Mouse (Mus musculus) stomach, embryonic 14.5 days (tissue): ENCODE data around the gene Ghrhr. TPM values are rescaled to one million over a fixed set of nuclear protein-coding genes. Genes with fewer than 3 reads are reported as not detected.
A peak's percentile ranks its signal among the peaks of the same experiment; 100 is the strongest.

Experiments
- ATAC-seq: fragments of 200-750 bp; cut with Nextera tagmentation; 2 replicates; pipeline ENCODE4 v1.8.0; 2017; ENCODE audit warnings: low read depth, moderate TSS enrichment; ENCODE audit not compliant: insufficient number of reproducible peaks, insufficient read depth, low FRiP score
- H3K27ac ChIP-seq: fragments of 300-500 bp; sonication (generic); 2 replicates; pipeline ENCODE4 v1.5.1; 2014; ENCODE audit warnings: mild to moderate bottlenecking, low read length, moderate library complexity, mixed read lengths
- H3K27me3 ChIP-seq: fragments of 300-500 bp; sonication (generic); 2 replicates; pipeline ENCODE4 v1.6.1; 2014; ENCODE audit warnings: low read length, control low read depth, mixed read lengths; ENCODE audit not compliant: control insufficient read depth, insufficient read depth
- H3K36me3 ChIP-seq: fragments of 300-500 bp; sonication (generic); 2 replicates; pipeline ENCODE4 v1.6.1; 2014; ENCODE audit warnings: mild to moderate bottlenecking, control low read depth, low read length, moderate library complexity, mixed read lengths; ENCODE audit not compliant: control insufficient read depth, insufficient read depth
- H3K4me1 ChIP-seq: fragments of 300-500 bp; sonication (generic); 2 replicates; pipeline ENCODE4 v1.6.1; 2014; ENCODE audit warnings: low read length, control low read depth, mixed read lengths; ENCODE audit not compliant: control insufficient read depth, insufficient read depth
- H3K4me2 ChIP-seq: fragments of 300-500 bp; sonication (generic); replicated peaks from 2 replicates; pipeline ENCODE4 v1.6.1; 2014; ENCODE audit warnings: low read depth, low read length, control low read depth
- H3K4me3 ChIP-seq: fragments of 300-500 bp; sonication (generic); 2 replicates; pipeline ENCODE4 v1.5.1; 2014; ENCODE audit warnings: low read depth, low read length, control low read depth
- H3K9ac ChIP-seq: fragments of 300-500 bp; sonication (generic); replicated peaks from 2 replicates; pipeline ENCODE4 v1.6.1; 2014; ENCODE audit warnings: low read depth, mild to moderate bottlenecking, control low read depth, low read length, moderate library complexity, mixed read lengths
- H3K9me3 ChIP-seq: fragments of 300-500 bp; sonication (generic); 2 replicates; pipeline ENCODE4 v1.6.1; 2016; ENCODE audit warnings: low read depth, low read length, control low read depth; ENCODE audit not compliant: control insufficient read depth
- WGBS: fragments of 180-500 bp; shearing (Covaris S2); extraction: QIAGEN DNeasy Blood & Tissue Kit; methylation state at CpG from one replicate; pipeline ENCODE4 v1.1.7; 2014; 5-methylcytosine and 5-hydroxymethylcytosine counted together
- polyA plus RNA-seq: library from polyadenylated mRNA; unstranded; fragments of >200 nt; fragmentation: Nextera tagmentation; extraction: Ambion mirVana; gene quantifications from 2 replicates; pipeline ENCODE4 v1.2.1, GENCODE M21; 2014

The Ghrhr gene
- polyA plus RNA-seq, 1 experiment from 2014 or later: not detected

- no peak for ATAC-seq
- 41% methylated on average over 5 of the region's 5 CpGs for WGBS
- Histone ChIP-seq H3K4me2 (no peak overlapping the region), H3K9ac (no peak overlapping the region), H3K4me3 (no peak overlapping the region), H3K36me3 (no peaks in the 10 kb centered on the region), H3K9me3 (no peaks in the 10 kb centered on the region), H3K27me3 (no peaks in the 10 kb centered on the region), H3K4me1 (0 out of 2 replicates have a peak, but pooled peaks cover 5% of the 10 kb centered on the region), H3K27ac (no peak overlapping the region)
These were observed 19.9 kb upstream of the Ghrhr start for GRCm38 (mm10) chr6:55356017-55356703.

GRCm38 (mm10) chr6:55356976-55357635, 19.0 kb upstream of the Ghrhr start:
- 0 out of 2 replicates have a peak, but pooled peaks cover 5% of the 10 kb centered on the region for H3K4me1 ChIP-seq
- WGBS: 63% methylated on average over 5 of the region's 5 CpGs
- no peaks in the 10 kb centered on the region for H3K36me3 ChIP-seq
- no peak overlapping the region for H3K4me3 ChIP-seq
- H3K27ac ChIP-seq: no peak overlapping the region
- no peak for ATAC-seq
- no peaks in the 10 kb centered on the region for H3K9me3 ChIP-seq
- no peak overlapping the region for H3K9ac ChIP-seq
- H3K4me2 ChIP-seq: no peak overlapping the region
- H3K27me3 ChIP-seq: no peaks in the 10 kb centered on the region

- Histone ChIP-seq H3K27ac (no peak overlapping the region), H3K4me3 (no peak overlapping the region), H3K9ac (no peak overlapping the region), H3K9me3 (no peaks in the 10 kb centered on the region), H3K4me2 (no peak overlapping the region), H3K36me3 (no peaks in the 10 kb centered on the region), H3K4me1 (0 out of 2 replicates have a peak, but pooled peaks cover 5% of the 10 kb centered on the region), H3K27me3 (no peaks in the 10 kb centered on the region)
- no peak for ATAC-seq
- 53% methylated on average over 6 of the region's 6 CpGs for WGBS
These were observed 18.5 kb upstream of the Ghrhr start for GRCm38 (mm10) chr6:55357636-55358031.

- Histone ChIP-seq H3K4me2 (no peak overlapping the region), H3K36me3 (no peaks in the 10 kb centered on the region), H3K27ac (no peak overlapping the region), H3K4me1 (0 out of 2 replicates have a peak, but pooled peaks cover 5% of the 10 kb centered on the region), H3K9ac (no peak overlapping the region), H3K9me3 (no peaks in the 10 kb centered on the region), H3K4me3 (no peak overlapping the region), H3K27me3 (no peaks in the 10 kb centered on the region)
- WGBS: 27% methylated on average over 2 of the region's 2 CpGs
- ATAC-seq: peak; percentile 50; the same call in 1 of the 2 replicates
These were observed 17.4 kb upstream of the Ghrhr start for GRCm38 (mm10) chr6:55358731-55359143.

GRCm38 (mm10) chr6:55362663-55363062, 13.4 kb upstream of the Ghrhr start:
- ATAC-seq: no peak
- H3K4me3 ChIP-seq: no peak overlapping the region
- no peaks in the 10 kb centered on the region for H3K4me1 ChIP-seq
- no peak overlapping the region for H3K4me2 ChIP-seq
- H3K27me3 ChIP-seq: no peaks in the 10 kb centered on the region
- H3K9me3 ChIP-seq: no peaks in the 10 kb centered on the region
- no peak overlapping the region for H3K9ac ChIP-seq
- WGBS: 80% methylated on average over 1 of the region's 1 CpGs
- H3K27ac ChIP-seq: no peak overlapping the region
- no peaks in the 10 kb centered on the region for H3K36me3 ChIP-seq

- Histone ChIP-seq H3K4me1 (no peaks in the 10 kb centered on the region), H3K9ac (no peak overlapping the region), H3K4me2 (no peak overlapping the region), H3K9me3 (no peaks in the 10 kb centered on the region), H3K27ac (no peak overlapping the region), H3K4me3 (no peak overlapping the region), H3K36me3 (no peaks in the 10 kb centered on the region), H3K27me3 (no peaks in the 10 kb centered on the region)
- no peak for ATAC-seq
These were observed 9.0 kb upstream of the Ghrhr start for GRCm38 (mm10) chr6:55367126-55367525.

- Histone ChIP-seq H3K9ac (no peak overlapping the region), H3K36me3 (no peaks in the 10 kb centered on the region), H3K4me3 (no peak overlapping the region), H3K27ac (no peak overlapping the region), H3K4me2 (no peak overlapping the region), H3K4me1 (no peaks in the 10 kb centered on the region), H3K27me3 (no peaks in the 10 kb centered on the region), H3K9me3 (no peaks in the 10 kb centered on the region)
- no peak for ATAC-seq
- WGBS: 87% methylated on average over 6 of the region's 6 CpGs
These were observed 5.3 kb upstream of the Ghrhr start for GRCm38 (mm10) chr6:55370831-55371230.

GRCm38 (mm10) chr6:55376511-55376910, 416 bp downstream of the Ghrhr start:
- no peaks in the 10 kb centered on the region for H3K27me3 ChIP-seq
- H3K27ac ChIP-seq: no peak overlapping the region
- H3K4me1 ChIP-seq: no peaks in the 10 kb centered on the region
- no peaks in the 10 kb centered on the region for H3K9me3 ChIP-seq
- no peak overlapping the region for H3K4me2 ChIP-seq
- 54% methylated on average over 5 of the region's 5 CpGs for WGBS
- no peak overlapping the region for H3K9ac ChIP-seq
- H3K4me3 ChIP-seq: no peak overlapping the region
- no peaks in the 10 kb centered on the region for H3K36me3 ChIP-seq
- no peak for ATAC-seq
